Mouse (Mus musculus) lung, postnatal 14 days (tissue): ENCODE data around the gene Usp7.

Experiments
- DNase-seq: peaks from one replicate; pipeline ENCODE4 v3.0.0; 2021

Usp7 gene

GRCm38 (mm10) chr16:8791949-8792557 lies at the start of gene Usp7:
TSS of gene Usp7 (minus strand) at chr16:8792308.
- no peak for DNase-seq

GRCm38 (mm10) chr16:8840557-8840956 lies 48.4 kb upstream of the Usp7 start:
- no peak for DNase-seq

- DNase-seq = no peak
Measured at GRCm38 (mm10) chr16:8838921-8839320, 46.8 kb upstream of the Usp7 start.

GRCm38 (mm10) chr16:8837595-8837994 lies 45.5 kb upstream of the Usp7 start:
- no peak for DNase-seq

- no peak for DNase-seq
Measured at GRCm38 (mm10) chr16:8836876-8837275, 44.8 kb upstream of the Usp7 start.

- peak; percentile 18 for DNase-seq
Measured at GRCm38 (mm10) chr16:8831241-8831640, 39.1 kb upstream of the Usp7 start.

GRCm38 (mm10) chr16:8830431-8831211 lies 38.5 kb upstream of the Usp7 start:
- peak; percentile 78 for DNase-seq

GRCm38 (mm10) chr16:8829564-8830359 lies 37.7 kb upstream of the Usp7 start, which contains the start of gene 1810013L24Rik:
TSS of gene 1810013L24Rik (plus strand) at chr16:8830100.
- peak; percentile 97 for DNase-seq

GRCm38 (mm10) chr16:8828636-8829563 lies 36.8 kb upstream of the Usp7 start:
- DNase-seq = peak; percentile 70

- no peak for DNase-seq
Measured at GRCm38 (mm10) chr16:8827366-8827765, 35.3 kb upstream of the Usp7 start.

- DNase-seq = no peak
Measured at GRCm38 (mm10) chr16:8823661-8824060, 31.6 kb upstream of the Usp7 start.

- no peak for DNase-seq
Measured at GRCm38 (mm10) chr16:8822586-8822985, 30.5 kb upstream of the Usp7 start.

- peak; percentile 13 for DNase-seq
Measured at GRCm38 (mm10) chr16:8821429-8821828, 29.3 kb upstream of the Usp7 start.

GRCm38 (mm10) chr16:8817872-8818271 lies 25.8 kb upstream of the Usp7 start:
- no peak for DNase-seq

- no peak for DNase-seq
Measured at GRCm38 (mm10) chr16:8810399-8811127, 18.5 kb upstream of the Usp7 start.

GRCm38 (mm10) chr16:8806703-8807102 lies 14.6 kb upstream of the Usp7 start:
- peak; percentile 63 for DNase-seq

GRCm38 (mm10) chr16:8795906-8796305 lies 3.8 kb upstream of the Usp7 start:
- no peak for DNase-seq

GRCm38 (mm10) chr16:8794952-8795351 lies 2.8 kb upstream of the Usp7 start:
- DNase-seq = no peak

GRCm38 (mm10) chr16:8790886-8791285 lies 1.2 kb downstream of the Usp7 start:
- no peak for DNase-seq

GRCm38 (mm10) chr16:8784753-8785152 lies 7.4 kb downstream of the Usp7 start:
- peak; percentile 81 for DNase-seq

GRCm38 (mm10) chr16:8783198-8783913 lies 8.8 kb downstream of the Usp7 start:
- DNase-seq = no peak
